Mouse (Mus musculus) hindbrain, embryonic 16.5 days (tissue): ENCODE measurements around the gene Olfr622. TPM values are rescaled to one million over a fixed set of nuclear protein-coding genes. Genes with fewer than 3 reads are reported as not detected.

ENCODE experiments used
- ATAC-seq: fragments of 200-750 bp; cut with Nextera tagmentation; 2 replicates; pipeline ENCODE4 v1.8.0; 2017; ENCODE audit warnings: moderate TSS enrichment, moderate library complexity
- H3K27ac ChIP-seq: fragments of 300-500 bp; sonication (generic); 2 replicates; pipeline ENCODE4 v1.5.1; 2014; ENCODE audit warnings: low read depth, mild to moderate bottlenecking, control low read depth, low read length, moderate library complexity
- H3K27me3 ChIP-seq: fragments of 300-500 bp; sonication (generic); replicated peaks from 2 replicates; pipeline ENCODE4 v1.6.1; 2014; ENCODE audit warnings: low read length; ENCODE audit not compliant: control insufficient read depth, insufficient read depth
- H3K36me3 ChIP-seq: fragments of 300-500 bp; sonication (generic); 2 replicates; pipeline ENCODE4 v1.6.1; 2014; ENCODE audit warnings: mild to moderate bottlenecking, low read length, moderate library complexity, mixed read lengths; ENCODE audit not compliant: control insufficient read depth, insufficient read depth
- H3K4me1 ChIP-seq: fragments of 300-500 bp; sonication (generic); 2 replicates; pipeline ENCODE4 v1.6.1; 2014; ENCODE audit warnings: low read depth, low read length; ENCODE audit not compliant: control insufficient read depth, insufficient read depth
- H3K4me2 ChIP-seq: fragments of 300-500 bp; sonication (generic); 2 replicates; pipeline ENCODE4 v1.6.1; 2014; ENCODE audit warnings: mild to moderate bottlenecking, low read length, control low read depth, moderate library complexity
- H3K4me3 ChIP-seq: fragments of 300-500 bp; sonication (generic); 2 replicates; pipeline ENCODE4 v1.5.1; 2014; ENCODE audit warnings: mild to moderate bottlenecking, low read length, control low read depth, moderate library complexity
- H3K9ac ChIP-seq: fragments of 300-500 bp; sonication (generic); 2 replicates; pipeline ENCODE4 v1.6.1; 2014; ENCODE audit warnings: low read depth, mild to moderate bottlenecking, control low read depth, low read length, moderate library complexity
- H3K9me3 ChIP-seq: fragments of 300-500 bp; sonication (generic); 2 replicates; pipeline ENCODE4 v1.6.1; 2014; ENCODE audit warnings: mild to moderate bottlenecking, low read length, moderate library complexity; ENCODE audit not compliant: control insufficient read depth
- WGBS: fragments of 180-500 bp; shearing (Covaris S2); extraction: QIAGEN DNeasy Blood & Tissue Kit; methylation state at CpG from one replicate; pipeline ENCODE4 v1.1.7; 2014; 5-methylcytosine and 5-hydroxymethylcytosine counted together
- polyA plus RNA-seq: library from polyadenylated mRNA; unstranded; fragments of >200 nt; fragmentation: Nextera tagmentation; extraction: Ambion mirVana; gene quantifications from 2 replicates; pipeline ENCODE4 v1.2.1, GENCODE M21; 2015

Gene Olfr622
- not detected in 2 replicates for polyA plus RNA-seq

DNA sequence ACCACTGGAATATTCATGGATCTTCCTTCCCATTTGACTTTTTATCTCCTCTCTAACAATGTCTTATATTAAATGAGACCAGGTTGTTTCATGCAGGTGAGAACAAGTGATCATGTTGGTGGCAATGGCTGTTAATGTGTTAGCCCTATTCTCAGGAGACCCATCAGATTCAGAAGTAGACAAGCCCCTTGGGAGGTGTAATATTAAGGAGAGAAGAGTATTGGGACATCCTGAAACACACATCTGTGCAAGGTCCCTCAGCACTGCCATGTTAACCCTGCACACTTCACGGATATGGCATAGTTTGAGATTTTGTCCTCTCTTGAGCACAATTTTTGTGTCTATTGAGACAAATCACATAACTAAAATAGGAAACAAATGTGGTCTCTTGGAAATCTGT, at the start of gene Olfr622:
Olfr622 (minus strand) TSS at position 101 of the 400 bp plus-strand sequence.
- Histone ChIP-seq H3K36me3 (no peaks in the 10 kb centered on the region), H3K9ac (no peak within 1 kb of the TSS), H3K4me3 (no peak within 1 kb of the TSS), H3K27me3 (no peaks in the 10 kb centered on the region), H3K27ac (no peak within 1 kb of the TSS), H3K4me2 (no peak within 1 kb of the TSS), H3K9me3 (no peaks in the 10 kb centered on the region), H3K4me1 (no peaks in the 10 kb centered on the region)
- 79% methylated on average over 1 of the region's 1 CpGs for WGBS
- no peak for ATAC-seq

DNA sequence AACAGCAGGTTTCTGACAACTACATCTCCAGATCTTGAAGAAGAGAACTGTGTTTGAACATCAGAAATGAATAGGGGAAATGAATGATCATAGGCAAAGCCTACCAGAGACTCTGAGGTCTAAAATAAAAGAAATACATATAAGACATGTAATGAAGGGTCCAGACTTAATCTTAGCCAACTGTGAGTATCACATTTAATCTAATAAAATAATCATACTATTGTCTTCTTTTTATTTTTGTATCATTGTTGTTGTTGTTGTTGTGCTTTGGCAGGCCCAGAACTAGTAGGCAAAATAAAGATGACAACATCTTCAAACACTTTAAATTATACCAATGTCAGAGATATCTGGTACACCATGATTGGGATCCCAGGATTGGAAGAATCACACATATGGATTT, 39.9 kb upstream of the Olfr622 start, which contains the start of gene Olfr625-ps1:
Olfr625-ps1 (plus strand) TSS at position 301 of the 400 bp plus-strand sequence.
- Histone ChIP-seq H3K4me2 (no peak within 1 kb of the TSS), H3K27ac (no peak within 1 kb of the TSS), H3K9ac (no peak within 1 kb of the TSS), H3K27me3 (no peaks in the 10 kb centered on the region), H3K9me3 (no peaks in the 10 kb centered on the region), H3K4me1 (no peaks in the 10 kb centered on the region), H3K36me3 (no peaks in the 10 kb centered on the region), H3K4me3 (no peak within 1 kb of the TSS)
- no peak for ATAC-seq

DNA sequence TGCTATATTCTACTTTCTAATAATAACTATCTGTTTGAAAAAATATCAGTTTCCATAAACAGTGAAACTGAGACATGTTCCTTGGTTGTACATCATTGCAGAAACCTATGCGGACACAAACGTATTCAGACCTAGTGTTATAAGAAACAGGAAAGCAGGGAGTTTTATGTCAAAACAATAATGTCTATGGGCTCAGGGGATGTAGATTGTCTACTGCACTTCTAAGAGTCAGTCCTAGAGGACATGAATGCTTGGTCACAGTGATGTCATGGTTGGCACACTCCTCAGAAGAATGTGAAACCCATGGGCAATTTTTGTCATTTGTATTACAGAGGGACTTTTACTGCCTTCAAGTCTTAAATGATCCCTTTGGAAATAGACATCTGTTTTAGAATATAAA, 28.6 kb upstream of the Olfr622 start, which contains the start of gene Olfr624:
Olfr624 (minus strand) TSS at position 101 of the 400 bp plus-strand sequence.
- Histone ChIP-seq H3K9ac (no peak within 1 kb of the TSS), H3K27ac (no peak within 1 kb of the TSS), H3K27me3 (no peaks in the 10 kb centered on the region), H3K9me3 (no peaks in the 10 kb centered on the region), H3K4me3 (no peak within 1 kb of the TSS), H3K4me2 (no peak within 1 kb of the TSS), H3K4me1 (no peaks in the 10 kb centered on the region), H3K36me3 (no peaks in the 10 kb centered on the region)
- WGBS: 96% methylated on average over 2 of the region's 2 CpGs
- ATAC-seq: no peak

DNA sequence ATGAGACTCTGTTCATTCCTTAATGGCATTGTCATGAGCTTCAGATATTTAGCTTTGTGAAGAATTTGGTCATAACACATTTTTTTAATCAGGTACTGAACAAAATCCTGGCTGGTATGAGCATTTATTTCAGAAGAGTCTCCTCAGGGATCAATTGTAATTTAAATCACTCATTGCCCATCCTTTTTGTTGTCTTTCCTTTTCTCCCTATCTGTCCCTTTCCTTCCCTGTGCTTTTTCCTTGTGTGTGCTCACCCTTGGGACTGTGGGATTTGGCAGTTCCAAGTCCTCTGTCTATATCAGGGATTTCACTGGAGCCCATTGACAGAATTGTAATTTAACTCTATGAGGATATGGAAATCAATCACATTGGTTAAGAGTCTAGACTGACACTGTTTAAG, 21.1 kb upstream of the Olfr622 start, which contains the start of gene Olfr623:
Olfr623 (minus strand) TSS at position 101 of the 400 bp plus-strand sequence.
- H3K27me3 ChIP-seq: no peaks in the 10 kb centered on the region
- ATAC-seq: no peak
- no peaks in the 10 kb centered on the region for H3K4me1 ChIP-seq
- no peak within 1 kb of the TSS for H3K27ac ChIP-seq
- H3K9ac ChIP-seq: no peak within 1 kb of the TSS
- H3K9me3 ChIP-seq: no peaks in the 10 kb centered on the region; the same call in 1 of the 2 replicates
- no peaks in the 10 kb centered on the region for H3K36me3 ChIP-seq
- H3K4me2 ChIP-seq: no peak within 1 kb of the TSS
- no peak within 1 kb of the TSS for H3K4me3 ChIP-seq

DNA sequence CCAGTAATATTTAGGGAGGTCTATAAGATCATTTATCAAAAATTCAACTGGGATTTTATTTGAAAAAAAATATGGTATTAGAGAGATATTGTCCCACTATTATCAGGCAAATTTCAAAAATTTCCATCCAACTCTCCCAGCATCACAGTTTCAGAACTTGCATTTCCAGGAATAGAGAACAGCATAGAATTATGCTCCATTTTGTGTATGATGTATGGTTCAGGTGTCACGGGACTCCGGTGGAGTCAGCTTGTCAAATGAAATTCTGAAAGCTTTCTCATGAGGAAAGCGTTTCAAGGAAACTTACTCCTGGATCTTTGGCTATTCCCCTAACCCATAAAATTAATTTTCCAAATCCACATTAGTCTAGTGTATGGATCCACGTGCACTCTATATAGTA, 1.6 kb upstream of the Olfr622 start:
- H3K9ac ChIP-seq: no peak overlapping the region
- 93% methylated on average over 4 of the region's 4 CpGs for WGBS
- no peaks in the 10 kb centered on the region for H3K27me3 ChIP-seq
- H3K27ac ChIP-seq: no peak overlapping the region
- no peak for ATAC-seq
- H3K4me2 ChIP-seq: no peak overlapping the region
- no peaks in the 10 kb centered on the region for H3K9me3 ChIP-seq
- no peaks in the 10 kb centered on the region for H3K36me3 ChIP-seq
- no peaks in the 10 kb centered on the region for H3K4me1 ChIP-seq
- H3K4me3 ChIP-seq: no peak overlapping the region

DNA sequence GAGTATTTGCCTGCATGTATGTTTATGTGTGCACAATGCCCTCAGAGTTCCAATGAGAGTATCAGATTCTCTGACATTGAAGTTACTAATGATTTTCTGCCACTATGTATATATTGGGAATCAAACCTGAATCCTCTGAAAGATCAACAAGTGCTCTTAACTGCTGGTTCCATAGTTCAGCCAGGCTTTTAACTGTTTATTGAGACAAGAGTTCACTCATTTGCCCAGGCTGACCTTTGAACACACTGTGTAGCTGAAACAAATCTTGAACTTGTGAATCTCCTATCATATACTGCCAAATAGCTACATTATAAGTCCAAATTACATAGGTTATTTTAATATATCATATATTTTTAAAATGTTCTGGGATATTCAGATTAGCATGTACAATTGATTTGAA, 5.7 kb downstream of the Olfr622 start:
- Histone ChIP-seq H3K4me3 (no peak overlapping the region), H3K27me3 (no peaks in the 10 kb centered on the region), H3K4me2 (no peak overlapping the region), H3K4me1 (no peaks in the 10 kb centered on the region), H3K9ac (no peak overlapping the region), H3K27ac (no peak overlapping the region), H3K36me3 (no peaks in the 10 kb centered on the region), H3K9me3 (no peaks in the 10 kb centered on the region)
- ATAC-seq: no peak

DNA sequence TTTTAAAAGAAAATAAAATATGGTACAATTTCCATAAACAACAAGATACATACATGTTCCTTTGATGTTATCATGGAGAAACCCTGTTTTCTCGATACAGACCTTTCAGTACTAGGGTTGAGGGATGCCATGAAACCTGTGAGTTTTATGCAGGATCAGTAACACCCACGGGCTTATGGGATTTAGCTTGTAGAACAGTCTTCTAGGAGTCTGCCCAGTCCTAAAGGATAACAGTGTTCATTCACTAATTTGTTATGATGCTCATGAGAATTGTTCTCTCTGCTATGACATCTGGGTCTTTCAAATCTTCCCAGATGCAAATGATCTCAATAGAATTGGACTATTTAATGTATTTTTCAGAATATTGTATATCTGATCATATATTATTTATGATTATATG, 30.1 kb downstream of the Olfr622 start, which contains the start of gene Olfr620:
Olfr620 (minus strand) TSS at position 101 of the 400 bp plus-strand sequence.
- no peaks in the 10 kb centered on the region for H3K36me3 ChIP-seq
- WGBS: 80% methylated on average over 2 of the region's 2 CpGs
- H3K9ac ChIP-seq: no peak within 1 kb of the TSS
- no peak for ATAC-seq
- no peaks in the 10 kb centered on the region for H3K27me3 ChIP-seq
- no peak within 1 kb of the TSS for H3K27ac ChIP-seq
- no peaks in the 10 kb centered on the region for H3K9me3 ChIP-seq
- H3K4me2 ChIP-seq: no peak within 1 kb of the TSS
- H3K4me3 ChIP-seq: no peak within 1 kb of the TSS
- no peaks in the 10 kb centered on the region for H3K4me1 ChIP-seq

DNA sequence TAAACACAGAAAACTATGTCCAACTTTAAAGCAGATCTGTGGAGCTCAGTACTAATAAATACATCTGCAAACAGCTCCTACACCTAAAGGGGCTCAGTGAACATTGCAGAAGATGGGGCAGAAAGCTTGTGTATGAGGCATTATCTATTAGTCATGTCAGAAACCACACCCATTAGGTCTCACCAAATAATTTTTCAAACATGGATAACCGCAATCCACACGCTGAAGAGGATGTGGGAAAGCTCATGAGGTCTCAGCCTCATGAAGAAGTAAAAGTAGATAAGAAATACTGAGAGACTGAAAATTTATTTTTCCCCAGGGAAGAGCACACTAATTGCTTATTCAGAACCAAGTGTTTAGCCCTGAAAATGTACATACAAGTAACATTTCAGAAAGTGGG, 35.1 kb downstream of the Olfr622 start:
- H3K4me1 ChIP-seq: no peaks in the 10 kb centered on the region
- ATAC-seq: no peak
- no peak overlapping the region for H3K9ac ChIP-seq
- no peak overlapping the region for H3K27ac ChIP-seq
- no peak overlapping the region for H3K4me2 ChIP-seq
- H3K27me3 ChIP-seq: no peaks in the 10 kb centered on the region
- H3K9me3 ChIP-seq: no peaks in the 10 kb centered on the region
- 82% methylated on average over 2 of the region's 2 CpGs for WGBS
- H3K36me3 ChIP-seq: no peaks in the 10 kb centered on the region
- H3K4me3 ChIP-seq: no peak overlapping the region

DNA sequence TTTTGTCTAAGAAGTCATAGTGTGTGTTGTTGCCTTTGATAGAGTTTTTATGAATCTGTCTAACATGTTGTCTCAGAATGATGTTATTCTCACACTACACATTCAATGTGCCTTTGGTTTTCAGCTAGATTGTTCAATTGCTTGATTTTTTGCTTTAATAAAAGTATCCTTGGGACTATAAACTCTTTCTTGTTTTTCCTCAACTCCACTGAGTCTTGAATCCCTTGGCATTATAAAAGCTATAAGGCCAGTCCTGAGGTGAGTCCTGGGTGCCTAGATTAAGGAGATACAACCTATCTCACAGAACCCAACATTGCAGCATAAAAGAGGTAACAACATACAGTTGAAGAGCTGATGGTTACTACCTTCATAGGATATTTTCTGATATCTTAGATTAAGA, 42.2 kb downstream of the Olfr622 start, which contains the start of gene Olfr619:
Olfr619 (plus strand) TSS at position 301 of the 400 bp plus-strand sequence.
- no peak within 1 kb of the TSS for H3K27ac ChIP-seq
- ATAC-seq: no peak

DNA sequence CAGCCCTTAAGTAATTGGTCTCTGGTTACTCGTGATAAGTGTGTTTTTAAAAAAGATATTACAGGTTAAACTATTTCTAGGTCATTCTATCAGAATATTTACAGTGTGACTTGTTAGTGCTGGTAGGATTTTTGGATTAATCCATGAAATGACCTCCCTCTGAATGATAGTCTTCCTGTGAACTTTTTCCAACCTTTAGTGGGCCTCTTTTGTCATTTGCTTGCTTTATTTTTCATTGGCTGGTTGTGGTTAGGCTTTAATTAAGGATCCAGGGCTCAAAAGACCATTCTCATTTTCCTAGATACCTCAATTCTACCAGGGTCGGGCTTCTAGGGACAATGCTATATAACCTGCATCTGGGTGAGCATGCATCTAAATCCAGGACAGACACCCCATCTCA, 52.7 kb downstream of the Olfr622 start, which contains the start of gene Olfr618:
Olfr618 (plus strand) TSS at position 301 of the 400 bp plus-strand sequence.
- Histone ChIP-seq H3K27ac (no peak within 1 kb of the TSS), H3K9me3 (no peaks in the 10 kb centered on the region), H3K4me3 (no peak within 1 kb of the TSS), H3K27me3 (no peaks in the 10 kb centered on the region), H3K4me2 (no peak within 1 kb of the TSS), H3K9ac (no peak within 1 kb of the TSS), H3K4me1 (no peaks in the 10 kb centered on the region), H3K36me3 (no peaks in the 10 kb centered on the region)
- WGBS: 61% methylated on average over 2 of the region's 2 CpGs
- no peak for ATAC-seq

More for the DNA sequence above, 42.2 kb downstream of the Olfr622 start, which contains the start of gene Olfr619:
- no peaks in the 10 kb centered on the region for H3K4me1 ChIP-seq
- H3K4me2 ChIP-seq: no peak within 1 kb of the TSS
- H3K36me3 ChIP-seq: no peaks in the 10 kb centered on the region
- no peaks in the 10 kb centered on the region for H3K27me3 ChIP-seq
- H3K9ac ChIP-seq: no peak within 1 kb of the TSS
- H3K4me3 ChIP-seq: no peak within 1 kb of the TSS
- no peaks in the 10 kb centered on the region for H3K9me3 ChIP-seq
